8 mouse cellular contexts compared by ENCODE assay signal in the genomic region with DNA sequence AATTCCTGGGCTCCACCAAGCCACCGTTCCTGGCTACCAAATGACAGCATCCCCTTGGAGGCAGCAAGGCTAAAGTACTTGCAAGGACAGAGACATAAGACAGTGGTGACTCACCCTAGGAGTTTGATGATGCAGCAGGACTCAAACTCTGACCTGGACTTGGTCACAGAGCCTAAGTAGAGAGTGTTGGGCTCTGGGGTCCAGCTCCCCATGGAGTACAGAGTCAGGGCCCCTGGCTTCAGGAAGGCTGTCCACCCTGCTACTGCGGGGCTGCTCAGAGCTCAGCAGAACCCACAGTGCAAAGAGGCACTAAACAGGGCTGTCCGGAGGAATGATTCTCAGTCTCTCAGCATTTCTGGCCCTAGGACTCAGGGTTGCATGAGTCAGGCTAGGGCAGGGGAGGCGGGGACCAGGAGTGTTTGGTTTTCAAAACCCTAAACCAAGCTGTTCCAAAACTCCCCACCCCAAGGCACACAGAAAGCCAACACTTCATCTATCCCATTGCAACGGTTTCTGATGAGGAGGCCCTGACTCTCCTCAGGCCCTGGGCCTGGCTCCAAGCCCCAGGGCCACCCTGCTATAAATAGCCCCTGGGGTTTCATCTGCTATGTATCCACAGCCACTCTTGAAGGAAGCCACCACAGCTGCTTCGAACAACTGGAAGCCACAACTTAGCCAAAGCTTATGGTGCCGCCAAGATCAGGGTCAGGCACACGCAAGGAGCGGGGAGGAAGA.
A peak's percentile ranks its signal among the peaks of the same experiment; 100 is the strongest.
DNase-seq lines count a peak whose midpoint lies in the region; ATAC-seq lines count a peak whose summit lies in the region.

No protein-coding gene starts in this region.

- WGBS in stomach, embryonic 14.5 days = 59% methylated on average over 9 of the region's 9 CpGs

- H3K4me1 ChIP-seq in stomach, embryonic 14.5 days (ENCODE audit: control insufficient read depth, insufficient read depth, low read length) = peaks cover 37% of the 10 kb centered on the region

- no peaks in the 10 kb centered on the region for H3K27me3 ChIP-seq in stomach, embryonic 14.5 days (ENCODE audit: control insufficient read depth, insufficient read depth, low read length)

- no peak for ATAC-seq in stomach, embryonic 14.5 days (ENCODE audit: insufficient number of reproducible peaks, insufficient read depth, low FRiP score, low read depth)
- no peak for ATAC-seq in activated CD4-positive, CD25-positive, alpha-beta regulatory T cell, adult 4 months

- DNase-seq in urinary bladder, adult 2 months (ENCODE audit: low spot score) = peak; percentile 29
- DNase-seq in urinary bladder, postnatal 25 days (ENCODE audit: low spot score) = no peak
- peak; percentile 86 to 91 for DNase-seq in heart, adult 9 months (ENCODE audit: low spot score in 2 of 2)
- DNase-seq in kidney, postnatal 4 days = peak; percentile 62 to 63
- DNase-seq in spleen, postnatal 4 days (ENCODE audit: low spot score in 2 of 2) = no peak
- DNase-seq in spleen, postnatal 10 days (ENCODE audit: low spot score in 2 of 2) = no peak

- no peak overlapping the region for H3K4me2 ChIP-seq in stomach, embryonic 14.5 days (replicated peaks; ENCODE audit: low read depth, low read length)

- H3K4me3 ChIP-seq in stomach, embryonic 14.5 days (ENCODE audit: low read depth, low read length) = no peak overlapping the region

- no peak overlapping the region for H3K9ac ChIP-seq in stomach, embryonic 14.5 days (replicated peaks; ENCODE audit: low read depth, low read length)

- no peaks in the 10 kb centered on the region for H3K9me3 ChIP-seq in stomach, embryonic 14.5 days (ENCODE audit: control insufficient read depth, low read depth, low read length)

- H3K36me3 ChIP-seq in stomach, embryonic 14.5 days (ENCODE audit: control insufficient read depth, insufficient read depth, low read length) = no peaks in the 10 kb centered on the region; the same call in 1 of the 2 replicates

- peak overlapping the region; percentile 72 for H3K27ac ChIP-seq in stomach, embryonic 14.5 days (ENCODE audit: low read length)

Comparison
In these comparisons a context has a peak if more than half of its experiments do, and no peak if none do; other contexts are left out.
1. DNase-seq: peak in urinary bladder, adult 2 months (single experiment), heart, adult 9 months (2 of 2) and kidney, postnatal 4 days (2 of 2); none in urinary bladder, postnatal 25 days (single experiment), spleen, postnatal 4 days (0 of 2) and spleen, postnatal 10 days (0 of 2).